Mouse (Mus musculus): ENCODE measurements around the gene Slmap. TPM values are rescaled to one million over a fixed set of nuclear protein-coding genes. Genes with fewer than 3 reads are reported as not detected.

Gene Slmap
- polyA plus RNA-seq, 1 experiment from 2014 or later = 13.4 TPM

GRCm38 (mm10) chr14:26459516-26459915 is 75.2 kb downstream of the Slmap start:
- Histone ChIP-seq H3K27ac (replicated peaks) (no peak overlapping the region), H3K4me1 (no peaks in the 10 kb centered on the region), H3K36me3 (peaks cover 34% of the 10 kb centered on the region), H3K4me2 (no peak overlapping the region), H3K27me3 (replicated peaks) (no peaks in the 10 kb centered on the region), H3K9ac (replicated peaks) (no peak overlapping the region), H3K9me3 (replicated peaks) (no peaks in the 10 kb centered on the region), H3K4me3 (replicated peaks) (no peak overlapping the region)
- no peak for ATAC-seq (ENCODE audit: low FRiP score)

GRCm38 (mm10) chr14:26454851-26455250 is 79.9 kb downstream of the Slmap start:
- H3K4me1 ChIP-seq = 0 out of 2 replicates have a peak, but pooled peaks cover 8% of the 10 kb centered on the region
- H3K27me3 ChIP-seq (replicated peaks) = no peaks in the 10 kb centered on the region
- no peaks in the 10 kb centered on the region for H3K9me3 ChIP-seq (replicated peaks)
- no peak for ATAC-seq (ENCODE audit: low FRiP score)
- no peak overlapping the region for H3K4me2 ChIP-seq
- peaks cover 7% of the 10 kb centered on the region for H3K36me3 ChIP-seq
- no peak overlapping the region for H3K27ac ChIP-seq (replicated peaks)
- no peak overlapping the region for H3K4me3 ChIP-seq (replicated peaks)
- no peak overlapping the region for H3K9ac ChIP-seq (replicated peaks)
- WGBS = 62% methylated on average over 16 of the region's 16 CpGs

DNA sequence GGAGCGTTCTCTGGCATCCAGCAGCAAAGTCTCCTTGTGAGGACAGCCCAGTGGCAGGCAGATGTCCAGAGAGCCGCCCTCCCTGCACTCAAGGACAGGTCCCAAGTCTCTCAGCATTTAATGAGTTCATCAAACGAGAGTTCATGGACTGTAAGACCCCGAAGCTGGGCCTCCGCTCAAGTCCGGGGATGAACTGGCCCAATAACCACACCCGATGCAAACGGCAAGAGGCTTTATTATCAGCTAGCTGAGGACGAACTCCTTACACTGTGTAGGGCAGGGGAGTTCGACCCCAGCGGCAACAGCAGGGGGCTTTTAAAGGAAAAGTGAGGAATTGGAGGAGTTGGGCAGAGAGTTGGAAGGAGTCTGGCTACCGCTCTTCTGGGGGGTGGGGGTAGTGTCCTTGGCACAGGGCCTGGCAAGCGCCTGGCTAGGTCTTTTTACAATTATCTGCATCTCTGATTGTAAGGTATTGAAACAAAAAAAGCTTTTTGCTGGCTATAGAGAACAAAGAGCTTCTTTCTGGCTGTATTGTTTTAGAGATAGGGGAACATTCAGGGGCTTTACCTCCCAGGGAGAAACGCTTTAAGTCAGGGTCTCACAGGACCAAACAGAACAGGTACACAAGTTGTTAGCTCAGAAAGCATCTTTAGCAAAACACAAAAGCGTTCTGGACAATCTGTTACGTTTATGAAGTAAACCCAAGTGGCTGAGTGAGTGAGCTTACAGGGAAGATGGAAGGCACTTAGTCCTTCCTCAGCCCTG is 84.5 kb downstream of the Slmap start:
- Histone ChIP-seq H3K4me2 (peak overlapping the region; percentile 30), H3K9me3 (replicated peaks) (no peaks in the 10 kb centered on the region), H3K36me3 (peaks cover 3% of the 10 kb centered on the region; the same call in 1 of the 2 replicates), H3K4me3 (replicated peaks) (no peak overlapping the region), H3K27ac (replicated peaks) (no peak overlapping the region), H3K27me3 (replicated peaks) (no peaks in the 10 kb centered on the region), H3K4me1 (peaks cover 11% of the 10 kb centered on the region; the same call in 1 of the 2 replicates), H3K9ac (replicated peaks) (no peak overlapping the region)
- 15% methylated on average over 16 of the region's 16 CpGs for WGBS
- ATAC-seq (ENCODE audit: low FRiP score) = no peak

DNA sequence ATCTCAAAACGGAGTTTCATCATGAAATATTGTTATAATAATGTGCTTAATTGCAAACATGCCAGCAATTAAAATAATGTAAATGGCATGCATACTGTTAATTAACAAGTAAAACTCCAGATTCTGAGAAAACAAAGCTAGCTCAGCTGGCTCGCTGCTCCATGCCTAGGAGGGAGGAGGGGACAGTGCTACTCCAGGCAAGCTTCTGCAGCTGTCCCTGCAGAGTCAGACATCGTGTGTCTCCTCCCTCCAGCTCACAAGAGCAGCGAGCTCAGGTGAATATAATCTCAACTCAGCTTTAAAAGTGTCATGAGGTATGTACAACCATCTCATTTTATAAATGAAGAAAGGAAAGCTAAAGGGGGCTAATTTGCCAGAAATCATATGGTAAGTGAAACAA is 86.2 kb downstream of the Slmap start:
- Histone ChIP-seq H3K9ac (replicated peaks) (no peak overlapping the region), H3K27ac (replicated peaks) (no peak overlapping the region), H3K27me3 (replicated peaks) (no peaks in the 10 kb centered on the region), H3K9me3 (replicated peaks) (no peaks in the 10 kb centered on the region), H3K4me3 (replicated peaks) (no peak overlapping the region), H3K36me3 (peaks cover 3% of the 10 kb centered on the region; the same call in 1 of the 2 replicates), H3K4me1 (peaks cover 11% of the 10 kb centered on the region; the same call in 1 of the 2 replicates), H3K4me2 (no peak overlapping the region)
- WGBS = 65% methylated on average over 4 of the region's 4 CpGs
- ATAC-seq (ENCODE audit: low FRiP score) = no peak

- Histone ChIP-seq H3K4me2 (no peak overlapping the region), H3K27ac (replicated peaks) (no peak overlapping the region), H3K9ac (replicated peaks) (no peak overlapping the region), H3K27me3 (replicated peaks) (no peaks in the 10 kb centered on the region), H3K4me3 (replicated peaks) (no peak overlapping the region), H3K9me3 (replicated peaks) (no peaks in the 10 kb centered on the region), H3K36me3 (peaks cover 3% of the 10 kb centered on the region; the same call in 1 of the 2 replicates), H3K4me1 (peaks cover 11% of the 10 kb centered on the region; the same call in 1 of the 2 replicates)
- 95% methylated on average over 2 of the region's 2 CpGs for WGBS
- no peak for ATAC-seq (ENCODE audit: low FRiP score)
Observed at GRCm38 (mm10) chr14:26447223-26447622, 87.5 kb downstream of the Slmap start.

DNA sequence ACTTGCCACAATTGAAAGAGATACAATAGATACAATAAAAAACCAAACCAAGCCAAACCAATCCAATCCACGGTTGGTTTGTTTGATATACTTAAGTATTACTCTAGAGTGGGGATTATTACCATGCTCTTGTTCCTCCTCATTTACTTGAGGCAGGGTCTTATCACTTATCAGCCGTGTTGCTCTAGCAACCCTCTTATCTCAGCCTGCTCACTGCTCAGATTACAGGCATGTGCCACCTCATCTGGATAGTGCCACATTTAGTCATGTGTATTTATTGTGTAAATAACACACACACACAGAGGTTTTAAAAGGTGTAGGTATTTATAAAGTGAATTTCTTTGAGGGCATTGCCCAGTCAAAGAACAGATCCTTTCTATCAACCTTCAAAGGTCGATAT is 88.2 kb downstream of the Slmap start:
- peaks cover 11% of the 10 kb centered on the region; the same call in 1 of the 2 replicates for H3K4me1 ChIP-seq
- no peaks in the 10 kb centered on the region for H3K27me3 ChIP-seq (replicated peaks)
- 80% methylated on average over 3 of the region's 3 CpGs for WGBS
- no peaks in the 10 kb centered on the region for H3K9me3 ChIP-seq (replicated peaks)
- H3K4me3 ChIP-seq (replicated peaks) = no peak overlapping the region
- H3K27ac ChIP-seq (replicated peaks) = no peak overlapping the region
- no peak overlapping the region for H3K9ac ChIP-seq (replicated peaks)
- no peak for ATAC-seq (ENCODE audit: low FRiP score)
- H3K36me3 ChIP-seq = peaks cover 3% of the 10 kb centered on the region; the same call in 1 of the 2 replicates
- no peak overlapping the region for H3K4me2 ChIP-seq

DNA sequence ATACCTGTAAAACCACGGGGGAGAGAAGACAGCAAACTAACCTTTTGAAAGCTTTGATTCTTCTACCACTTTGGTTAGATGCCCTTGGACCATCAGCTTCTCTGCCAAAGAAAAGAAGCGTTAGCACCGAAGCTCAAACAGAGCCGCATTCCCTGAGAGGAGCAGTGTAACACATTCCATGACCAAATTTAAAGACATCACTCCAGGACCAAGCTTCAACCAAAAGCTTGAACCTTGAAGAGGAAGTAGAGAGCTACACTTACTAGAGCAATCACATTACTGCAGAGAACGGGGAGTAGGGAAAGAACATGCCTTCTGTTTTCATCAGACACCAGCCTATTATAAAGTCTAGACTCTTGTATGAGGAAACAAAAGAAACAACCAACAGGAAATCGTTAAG is 92.2 kb downstream of the Slmap start:
- Histone ChIP-seq H3K9me3 (replicated peaks) (no peaks in the 10 kb centered on the region), H3K9ac (replicated peaks) (no peak overlapping the region), H3K36me3 (peaks cover 8% of the 10 kb centered on the region; the same call in 1 of the 2 replicates), H3K4me2 (no peak overlapping the region), H3K4me1 (no peaks in the 10 kb centered on the region), H3K27ac (replicated peaks) (no peak overlapping the region), H3K27me3 (replicated peaks) (no peaks in the 10 kb centered on the region), H3K4me3 (replicated peaks) (no peak overlapping the region)
- no peak for ATAC-seq (ENCODE audit: low FRiP score)
- 76% methylated on average over 6 of the region's 6 CpGs for WGBS

GRCm38 (mm10) chr14:26441041-26441812 is 93.5 kb downstream of the Slmap start:
- Histone ChIP-seq H3K4me3 (replicated peaks) (no peak overlapping the region), H3K4me1 (no peaks in the 10 kb centered on the region), H3K36me3 (0 out of 2 replicates have a peak, but pooled peaks cover 6% of the 10 kb centered on the region), H3K9ac (replicated peaks) (no peak overlapping the region), H3K4me2 (no peak overlapping the region), H3K27me3 (replicated peaks) (no peaks in the 10 kb centered on the region), H3K9me3 (replicated peaks) (no peaks in the 10 kb centered on the region), H3K27ac (replicated peaks) (no peak overlapping the region)
- WGBS = 91% methylated on average over 2 of the region's 2 CpGs
- no peak for ATAC-seq (ENCODE audit: low FRiP score)

DNA sequence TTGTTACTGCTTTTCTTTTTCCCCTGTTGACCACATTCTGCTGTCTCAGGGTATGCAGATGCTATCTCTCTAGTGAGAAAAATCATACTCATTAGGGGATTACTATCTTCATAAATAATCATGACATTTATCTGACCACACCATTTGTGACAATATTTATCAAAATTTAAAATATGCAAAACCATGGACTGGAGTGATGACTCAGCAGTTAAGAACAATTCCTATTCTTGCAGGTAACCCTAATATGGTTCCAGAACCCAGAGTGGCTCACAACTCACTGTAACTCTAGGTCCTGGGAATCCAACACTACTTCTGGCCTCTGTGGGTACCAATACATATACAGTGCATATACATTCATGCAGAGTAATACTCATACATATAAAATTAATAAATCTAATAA is 94.7 kb downstream of the Slmap start:
- H3K9me3 ChIP-seq (replicated peaks) = no peaks in the 10 kb centered on the region

DNA sequence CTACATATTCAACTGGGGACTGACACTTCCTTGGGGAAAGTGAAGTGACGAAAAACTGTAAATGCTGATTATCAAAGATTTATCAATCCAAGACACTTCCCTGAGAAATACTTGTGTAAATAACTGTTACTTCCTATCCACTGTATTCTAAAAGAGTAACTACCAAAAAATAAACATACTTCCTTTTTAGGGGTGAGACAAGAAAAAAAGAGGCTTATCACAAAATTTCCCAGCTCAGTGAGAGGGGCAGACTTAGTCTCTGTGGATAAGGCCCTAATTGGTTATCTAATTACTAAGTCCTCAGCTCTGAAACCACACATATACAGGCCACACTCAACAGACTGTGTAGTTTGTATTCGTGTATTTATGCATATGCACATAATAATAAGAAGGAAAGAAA is 97.0 kb downstream of the Slmap start:
- H3K4me3 ChIP-seq (replicated peaks) = no peak overlapping the region
- no peak for ATAC-seq (ENCODE audit: low FRiP score)

More for the DNA sequence above, 94.7 kb downstream of the Slmap start:
- no peak overlapping the region for H3K4me3 ChIP-seq (replicated peaks)
- H3K27me3 ChIP-seq (replicated peaks) = no peaks in the 10 kb centered on the region
- H3K36me3 ChIP-seq = peaks cover 13% of the 10 kb centered on the region; the same call in 1 of the 2 replicates
- no peak overlapping the region for H3K4me2 ChIP-seq
- H3K4me1 ChIP-seq = no peaks in the 10 kb centered on the region
- H3K9ac ChIP-seq (replicated peaks) = no peak overlapping the region
- no peak overlapping the region for H3K27ac ChIP-seq (replicated peaks)
- no peak for ATAC-seq (ENCODE audit: low FRiP score)

GRCm38 (mm10) chr14:26436304-26436703 is 98.4 kb downstream of the Slmap start:
- no peaks in the 10 kb centered on the region for H3K9me3 ChIP-seq (replicated peaks)

More for the DNA sequence above, 97.0 kb downstream of the Slmap start:
- H3K9me3 ChIP-seq (replicated peaks) = no peaks in the 10 kb centered on the region
- no peaks in the 10 kb centered on the region for H3K4me1 ChIP-seq
- no peaks in the 10 kb centered on the region for H3K27me3 ChIP-seq (replicated peaks)
- no peak overlapping the region for H3K9ac ChIP-seq (replicated peaks)
- no peak overlapping the region for H3K4me2 ChIP-seq
- 86% methylated on average over 2 of the region's 2 CpGs for WGBS
- H3K27ac ChIP-seq (replicated peaks) = no peak overlapping the region
- peaks cover 13% of the 10 kb centered on the region; the same call in 1 of the 2 replicates for H3K36me3 ChIP-seq

GRCm38 (mm10) chr14:26432320-26432719 is 102.4 kb downstream of the Slmap start:
- Histone ChIP-seq H3K36me3 (peaks cover 20% of the 10 kb centered on the region), H3K4me1 (no peaks in the 10 kb centered on the region), H3K4me2 (no peak overlapping the region), H3K9me3 (replicated peaks) (no peaks in the 10 kb centered on the region), H3K4me3 (replicated peaks) (no peak overlapping the region), H3K27me3 (replicated peaks) (no peaks in the 10 kb centered on the region), H3K9ac (replicated peaks) (no peak overlapping the region), H3K27ac (replicated peaks) (no peak overlapping the region)
- WGBS = 40% methylated on average over 2 of the region's 2 CpGs
- ATAC-seq (ENCODE audit: low FRiP score) = no peak

More at GRCm38 (mm10) chr14:26436304-26436703, 98.4 kb downstream of the Slmap start:
- Histone ChIP-seq H3K4me1 (no peaks in the 10 kb centered on the region), H3K9ac (replicated peaks) (no peak overlapping the region), H3K27me3 (replicated peaks) (no peaks in the 10 kb centered on the region), H3K36me3 (peaks cover 13% of the 10 kb centered on the region; the same call in 1 of the 2 replicates), H3K4me2 (no peak overlapping the region), H3K27ac (replicated peaks) (no peak overlapping the region), H3K4me3 (replicated peaks) (no peak overlapping the region)
- ATAC-seq (ENCODE audit: low FRiP score) = no peak

Measured in neural tube, embryonic 15.5 days (tissue).